Mouse (Mus musculus) liver, embryonic 14 days (tissue): Measurements from ENCODE around the gene Frmd4a. TPM values are rescaled to one million over a fixed set of nuclear protein-coding genes. Genes with fewer than 3 reads are reported as not detected.

Experiments used
- polyA plus RNA-seq: library from polyadenylated mRNA; depleted of rRNA; stranded (reverse); fragments of >200 nt; gene quantifications from 2 replicates; pipeline ENCODE4 v1.2.3, GENCODE M21; 2012; rRNA removed

The Frmd4a gene
- 9.4 and 11.8 TPM in 2 replicates for polyA plus RNA-seq

DNA sequence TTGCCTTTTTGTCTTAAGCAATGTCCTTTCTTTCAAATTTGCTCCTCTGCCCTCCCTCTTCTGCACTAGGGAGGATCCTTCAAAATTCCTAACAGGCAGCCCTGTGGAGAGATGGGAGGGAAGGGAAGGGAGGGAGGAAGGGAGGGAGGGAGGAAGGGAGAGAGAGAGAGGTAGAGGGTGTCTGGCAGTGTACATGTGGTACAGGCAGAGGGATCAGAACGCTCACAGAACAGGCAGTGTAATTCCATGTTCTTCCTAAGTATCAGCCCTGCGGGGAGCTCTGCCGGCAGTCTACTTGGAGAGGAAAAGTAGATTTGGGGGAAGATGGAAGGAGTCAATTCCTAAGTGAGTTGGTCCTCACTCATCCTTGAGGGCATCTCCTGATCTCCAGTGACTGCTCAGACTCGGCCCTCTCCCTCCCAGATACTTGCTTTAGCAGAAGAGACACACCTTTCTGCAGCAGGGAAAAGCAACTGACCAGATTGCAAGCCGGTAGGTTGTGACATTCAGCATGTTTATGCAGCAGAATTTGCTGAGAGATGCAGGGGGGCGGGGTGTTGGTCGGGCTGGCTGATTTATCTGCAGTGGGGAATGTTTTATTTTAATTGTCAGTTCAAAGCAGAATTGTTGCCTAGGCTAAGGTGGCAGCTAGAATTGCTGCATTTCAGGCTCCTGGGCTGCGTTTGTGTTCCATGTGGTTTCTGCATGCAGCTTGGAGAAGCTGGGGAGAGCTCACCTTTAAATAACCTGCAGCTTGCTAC is at the start of gene Frmd4a:
TSS of gene Frmd4a (plus strand) at position 190 of the 761 bp plus-strand sequence.

DNA sequence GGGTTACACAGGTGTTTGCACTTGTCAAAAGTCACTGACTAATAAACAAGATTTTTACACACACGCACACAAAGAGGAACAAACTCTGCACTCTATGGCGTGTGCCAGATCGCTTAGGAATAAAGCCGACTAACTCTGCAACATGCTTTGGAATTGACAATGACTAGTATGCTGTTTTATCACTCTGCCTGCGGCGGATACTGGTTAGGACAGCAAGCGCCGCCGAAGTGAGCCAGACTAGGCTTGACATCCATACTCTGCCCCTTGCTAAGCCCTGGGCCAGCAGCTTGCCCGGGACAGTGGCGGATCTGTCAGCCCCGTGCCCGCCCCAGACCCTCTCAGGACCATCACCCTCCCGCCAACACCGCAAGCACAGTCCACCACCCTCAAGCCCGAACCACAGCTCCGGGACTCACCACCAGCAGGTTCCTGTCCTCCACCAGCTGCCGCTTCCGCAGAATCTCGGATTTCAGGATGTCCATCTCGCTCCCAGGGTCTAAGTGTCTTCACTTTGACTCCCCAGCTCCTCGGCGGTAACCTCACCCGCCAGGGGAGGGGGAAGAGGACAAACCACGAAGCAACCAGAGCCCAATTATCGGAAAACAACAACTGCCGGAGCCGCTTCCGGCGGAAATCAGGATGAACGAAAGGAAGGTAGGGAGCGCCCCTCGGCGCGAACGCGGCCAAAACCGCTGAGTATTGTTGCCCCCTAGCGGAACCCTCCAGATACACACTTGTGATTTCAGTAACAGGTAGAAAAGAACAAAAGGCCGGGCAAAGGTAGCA is 634.2 kb downstream of the Frmd4a start, which contains the start of gene Prpf18:
TSS of gene Prpf18 (minus strand) at position 614 of the 786 bp plus-strand sequence.

